Mouse (Mus musculus): ENCODE results near the gene Ltbp1. TPM values are rescaled to one million over a fixed set of nuclear protein-coding genes. Genes with fewer than 3 reads are reported as not detected.

The Ltbp1 gene
- total RNA-seq, 2 experiments from 2014 or later = 5.0 to 5.1 TPM

DNA sequence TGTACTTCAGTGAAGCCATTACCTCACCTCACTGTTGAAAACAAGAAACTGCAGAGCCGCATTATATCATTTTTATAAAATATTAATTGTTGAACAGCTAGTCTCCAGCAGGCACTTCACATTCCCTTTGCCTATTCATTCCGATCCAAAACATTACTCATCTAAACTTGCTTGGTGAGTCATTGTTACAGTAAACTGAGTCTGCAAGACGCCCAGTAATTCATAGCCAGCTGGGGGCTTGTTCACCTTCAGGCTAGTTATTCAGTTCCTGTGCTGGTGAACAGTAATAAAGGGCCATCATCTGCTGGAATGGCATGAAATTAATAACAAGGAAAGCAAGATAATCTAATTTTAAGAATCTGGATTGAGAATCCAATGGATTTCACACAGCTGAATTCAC is 339.7 kb downstream of the Ltbp1 start:
- DNase-seq (ENCODE audit: low spot score in 2 of 2) = peak in 1 of 2 experiments; percentile 26

DNA sequence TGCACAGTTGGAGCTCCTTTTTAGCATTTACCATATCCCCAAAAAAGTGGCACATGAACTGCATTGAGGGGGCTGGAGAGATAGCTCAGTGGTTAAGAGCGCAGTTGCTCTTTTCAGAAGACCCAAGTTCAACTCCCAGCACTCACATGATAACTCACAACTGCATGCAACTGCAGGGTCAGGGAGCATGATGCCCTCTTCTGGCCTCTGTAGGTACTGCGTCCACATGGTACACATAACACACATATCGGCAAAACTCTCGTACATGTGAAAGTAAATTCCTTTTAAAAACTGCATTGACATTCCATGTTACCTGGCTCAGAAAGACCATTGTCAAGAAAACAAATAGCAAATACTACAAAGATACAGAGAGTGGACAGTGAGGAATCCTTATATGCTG is 342.0 kb downstream of the Ltbp1 start:
- no peak for DNase-seq (ENCODE audit: low spot score in 2 of 2)

DNA sequence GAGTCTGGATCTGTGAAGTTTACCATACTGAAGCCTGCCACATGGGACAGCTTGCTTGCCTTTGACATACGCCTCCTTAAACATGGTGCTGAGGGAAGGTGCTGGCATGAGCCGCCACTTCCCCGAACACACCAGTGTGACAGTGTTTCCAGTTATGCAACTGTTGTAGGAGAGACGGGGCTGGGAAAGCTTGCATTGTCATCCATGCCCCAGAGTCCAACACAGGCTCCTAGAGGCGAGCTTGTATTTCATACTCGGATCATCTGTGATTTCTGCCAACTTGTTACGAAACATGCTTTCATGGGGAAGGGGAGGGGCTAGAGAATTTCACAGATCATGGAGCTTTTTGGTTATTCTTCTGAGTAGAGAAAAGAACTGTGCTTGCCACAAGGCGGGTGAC is 343.7 kb downstream of the Ltbp1 start:
- DNase-seq (ENCODE audit: low spot score in 2 of 2) = peak; percentile 48 to 76

DNA sequence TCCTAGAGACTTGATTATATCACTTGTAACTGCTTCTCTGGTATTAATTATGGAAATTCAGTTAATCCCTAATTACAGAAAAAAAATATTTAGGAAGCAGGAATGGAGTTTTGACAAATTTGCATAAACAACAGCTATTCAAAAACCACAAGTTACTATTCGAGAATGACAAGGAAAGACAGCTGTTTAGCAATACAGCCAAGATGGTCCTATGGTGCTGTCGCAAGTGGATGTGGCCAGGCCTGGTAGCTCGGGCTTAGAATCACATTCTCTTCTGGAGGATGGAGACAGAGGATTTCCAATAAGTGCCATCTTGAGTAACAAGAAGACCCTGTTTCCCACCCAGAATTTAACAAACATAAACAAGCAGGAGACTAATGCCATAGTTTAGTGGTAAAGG is 344.2 kb downstream of the Ltbp1 start:
- no peak for DNase-seq (ENCODE audit: low spot score in 2 of 2)

DNA sequence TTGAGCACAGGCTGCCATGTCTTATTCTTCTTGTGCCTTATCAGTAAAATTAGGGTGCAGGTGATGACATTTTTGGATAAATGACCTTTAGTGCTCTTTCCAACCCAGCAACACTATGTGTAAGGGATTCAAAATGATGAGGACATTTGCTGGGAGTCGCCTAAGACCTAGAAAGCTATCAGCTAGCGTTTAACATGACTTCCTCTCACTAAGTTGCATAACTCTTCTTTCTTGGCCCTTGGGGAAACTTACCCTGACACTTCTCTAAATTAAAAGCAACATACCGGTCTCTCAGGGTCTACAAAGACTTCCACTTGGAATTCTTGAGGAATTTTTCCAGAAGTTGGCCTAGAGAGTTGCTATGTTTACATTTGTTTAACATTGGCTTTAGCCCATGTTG is 348.0 kb downstream of the Ltbp1 start:
- DNase-seq (ENCODE audit: low spot score in 2 of 2) = no peak

DNA sequence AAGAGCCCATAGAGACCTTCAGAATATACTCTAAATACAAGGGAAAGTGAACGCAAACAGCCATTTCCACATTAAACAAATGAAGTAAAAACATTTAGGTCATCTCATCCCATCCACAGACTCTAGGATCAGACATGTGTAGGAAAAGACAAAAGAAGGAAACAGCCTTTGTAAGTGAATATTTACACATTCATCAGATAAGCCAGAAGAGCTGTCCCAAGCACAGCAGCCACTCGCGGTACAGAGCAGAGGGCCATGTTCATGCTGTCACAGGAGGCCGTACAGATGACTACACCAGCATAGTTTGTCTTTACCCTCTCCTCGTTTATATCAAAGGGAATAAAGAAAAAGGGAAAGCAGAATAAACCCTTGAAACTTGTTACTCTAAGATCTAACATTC is 350.1 kb downstream of the Ltbp1 start:
- DNase-seq (ENCODE audit: low spot score in 2 of 2) = no peak

DNA sequence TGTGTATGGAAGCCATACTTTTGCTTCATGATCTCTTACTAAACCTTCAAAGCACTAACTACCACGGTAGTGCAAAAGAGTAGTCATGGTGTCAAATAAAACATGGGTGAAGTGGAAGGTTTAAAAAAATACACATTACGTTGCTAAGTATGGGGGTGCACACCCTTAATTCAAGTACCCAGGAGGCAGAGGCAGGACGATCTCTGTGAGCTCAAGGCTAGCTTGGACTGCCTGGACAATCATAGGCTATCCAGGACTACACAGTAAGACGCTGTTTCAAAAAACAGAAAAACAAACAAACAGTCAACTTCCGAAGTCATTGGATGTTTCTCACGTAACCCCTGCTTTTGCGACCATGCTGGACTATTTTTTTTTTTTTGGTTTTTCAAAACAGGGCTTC is 354.7 kb downstream of the Ltbp1 start:
- no peak for DNase-seq (ENCODE audit: low spot score in 2 of 2)

DNA sequence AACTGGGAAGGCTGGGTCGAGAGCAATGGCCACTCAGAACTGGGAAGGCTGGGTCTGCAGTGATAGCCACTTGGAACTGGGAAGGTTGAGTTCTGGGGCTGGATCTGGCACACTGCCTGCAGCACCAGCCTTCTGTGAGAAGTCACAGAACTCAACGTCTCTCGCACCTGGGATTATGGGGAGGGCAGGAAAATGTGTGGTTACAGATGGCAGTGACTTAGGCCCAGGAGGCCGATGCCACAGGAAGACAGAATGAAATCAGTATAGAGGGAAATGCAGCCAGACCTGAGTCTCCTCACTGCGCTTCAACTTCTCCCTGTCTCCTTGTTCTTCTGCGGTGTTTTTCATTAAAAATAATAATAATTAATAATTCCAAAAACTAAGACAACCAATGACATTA is 361.0 kb downstream of the Ltbp1 start:
- no peak for DNase-seq (ENCODE audit: low spot score in 2 of 2)

DNA sequence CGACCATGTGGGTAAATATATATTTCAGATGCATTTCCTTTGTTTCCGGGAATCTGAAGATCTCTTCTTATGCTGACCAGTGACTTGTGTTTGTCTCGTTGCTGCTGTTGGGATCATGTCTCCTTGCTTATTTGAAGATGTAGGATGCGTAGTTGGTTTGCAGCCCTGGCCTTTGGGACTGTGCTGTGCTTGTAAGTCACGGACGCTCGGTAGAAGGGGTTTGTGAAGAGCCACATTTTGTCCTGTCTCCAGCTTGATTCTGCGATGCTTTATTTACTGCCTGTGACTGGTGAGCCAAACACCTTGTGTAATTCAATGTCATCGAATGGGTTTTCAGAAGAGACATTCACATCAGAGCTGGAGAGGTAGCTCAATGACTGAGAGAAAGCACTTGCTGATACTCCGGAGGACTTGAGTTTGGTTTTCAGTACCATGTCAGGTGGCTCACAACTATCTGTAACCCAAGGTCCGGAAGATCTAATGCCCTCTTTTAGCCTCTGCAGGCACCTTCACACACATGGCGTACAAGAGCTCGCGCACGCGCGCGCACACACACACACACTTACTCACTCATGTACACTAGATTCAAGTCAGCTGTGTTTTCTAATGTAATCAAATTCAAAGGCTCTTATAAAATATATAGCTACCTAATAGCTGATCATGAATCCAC is 362.3 kb downstream of the Ltbp1 start:
- no peak for DNase-seq (ENCODE audit: low spot score in 2 of 2)

DNA sequence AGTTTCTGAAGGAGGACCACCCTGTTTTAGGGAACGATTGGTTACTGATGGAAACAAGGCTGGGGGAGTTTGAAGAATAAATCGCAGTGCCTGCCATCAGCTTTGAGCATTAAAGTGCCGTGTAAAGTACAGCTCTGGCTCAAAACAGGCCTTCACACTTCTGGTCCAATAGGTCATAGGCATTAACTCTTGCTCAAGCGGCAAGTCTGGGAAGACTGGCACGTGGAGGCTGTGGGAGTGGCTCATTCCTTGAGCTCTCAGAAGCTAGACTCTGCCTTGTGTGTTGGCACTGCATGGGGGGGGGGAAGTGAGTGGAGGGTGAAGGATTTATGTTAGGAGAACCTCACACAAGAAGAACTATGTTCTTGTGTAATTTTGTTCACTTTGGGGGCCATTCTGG is 363.2 kb downstream of the Ltbp1 start:
- no peak for DNase-seq (ENCODE audit: low spot score in 2 of 2)

DNA sequence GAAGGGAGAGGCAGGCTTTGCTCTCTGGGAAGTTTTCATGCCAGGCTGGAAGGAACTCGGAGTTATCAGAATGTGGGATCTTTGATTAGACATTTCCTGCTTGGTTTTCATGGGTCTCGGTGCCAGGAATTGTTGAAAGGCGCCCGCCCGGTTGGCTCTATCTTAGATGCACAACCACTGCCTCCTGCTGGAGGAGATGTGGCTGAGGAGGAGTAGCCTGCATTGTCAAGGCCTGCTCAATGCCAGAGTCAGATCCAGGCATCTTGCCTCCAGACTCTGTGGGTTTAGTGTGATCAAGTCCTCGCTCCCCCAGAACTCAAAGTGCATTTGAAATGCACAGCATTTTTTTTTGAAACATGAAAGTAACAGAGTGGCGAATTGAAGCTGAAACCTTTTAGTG is 364.0 kb downstream of the Ltbp1 start:
- no peak for DNase-seq (ENCODE audit: low spot score in 2 of 2)

DNA sequence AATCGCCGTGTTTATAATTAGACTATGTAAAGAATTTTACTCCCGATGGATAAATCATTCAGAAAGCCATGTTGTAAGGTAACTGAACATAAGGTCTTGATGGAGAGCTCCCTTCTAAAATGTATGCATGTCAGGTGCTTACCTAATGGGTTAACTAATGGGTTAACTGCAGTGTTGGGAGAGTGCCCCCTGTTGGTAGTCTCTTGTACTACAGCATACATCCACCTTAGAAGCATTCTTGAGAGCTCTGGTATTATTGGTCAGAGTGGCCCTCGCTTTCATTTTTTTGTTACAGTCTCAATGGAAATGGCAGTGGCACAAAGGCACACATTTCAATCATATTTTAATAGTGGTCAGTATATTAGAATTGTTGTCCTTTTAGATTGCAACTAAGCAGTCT is 364.8 kb downstream of the Ltbp1 start:
- no peak for DNase-seq (ENCODE audit: low spot score in 2 of 2)

DNA sequence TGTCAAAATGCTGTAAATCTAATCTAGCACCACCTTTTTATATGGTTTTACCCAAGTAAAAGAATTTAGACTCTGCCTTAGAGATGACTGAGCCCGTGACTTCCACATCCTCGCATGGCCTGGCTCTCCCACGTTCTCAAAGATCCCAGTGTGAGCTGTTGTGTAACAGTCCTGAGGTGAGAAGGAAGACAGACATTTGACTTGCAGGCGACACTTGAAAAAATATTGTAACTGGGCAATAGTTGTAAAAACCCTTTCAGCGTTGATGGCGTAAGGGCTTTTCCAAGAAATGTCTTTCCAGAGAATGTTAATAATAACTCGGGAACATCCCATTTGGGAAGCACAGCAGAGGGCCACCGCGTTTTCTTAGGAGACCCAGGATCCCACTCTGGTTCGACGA is 366.3 kb downstream of the Ltbp1 start:
- no peak for DNase-seq (ENCODE audit: low spot score in 2 of 2)

DNA sequence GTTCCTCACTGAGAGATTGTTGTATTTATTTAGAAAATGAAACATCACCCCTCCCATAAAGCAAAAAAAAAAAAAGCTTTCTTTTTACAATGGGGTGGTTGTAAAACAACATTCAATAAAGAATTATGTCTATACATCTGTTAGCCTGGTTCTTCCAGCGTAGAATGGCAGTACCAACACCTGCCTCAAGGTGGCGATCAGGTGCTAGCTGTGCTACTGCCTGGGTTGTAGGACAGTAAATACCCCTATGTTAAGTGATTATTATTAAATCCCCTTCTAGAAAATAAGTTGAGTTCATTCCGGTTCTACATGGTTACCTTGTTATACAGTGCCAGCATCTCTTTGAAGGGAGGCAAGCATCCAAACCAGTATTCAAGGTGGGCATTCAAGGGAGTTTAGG is 367.0 kb downstream of the Ltbp1 start:
- peak in 1 of 2 experiments; percentile 51 for DNase-seq (ENCODE audit: low spot score in 2 of 2)

DNA sequence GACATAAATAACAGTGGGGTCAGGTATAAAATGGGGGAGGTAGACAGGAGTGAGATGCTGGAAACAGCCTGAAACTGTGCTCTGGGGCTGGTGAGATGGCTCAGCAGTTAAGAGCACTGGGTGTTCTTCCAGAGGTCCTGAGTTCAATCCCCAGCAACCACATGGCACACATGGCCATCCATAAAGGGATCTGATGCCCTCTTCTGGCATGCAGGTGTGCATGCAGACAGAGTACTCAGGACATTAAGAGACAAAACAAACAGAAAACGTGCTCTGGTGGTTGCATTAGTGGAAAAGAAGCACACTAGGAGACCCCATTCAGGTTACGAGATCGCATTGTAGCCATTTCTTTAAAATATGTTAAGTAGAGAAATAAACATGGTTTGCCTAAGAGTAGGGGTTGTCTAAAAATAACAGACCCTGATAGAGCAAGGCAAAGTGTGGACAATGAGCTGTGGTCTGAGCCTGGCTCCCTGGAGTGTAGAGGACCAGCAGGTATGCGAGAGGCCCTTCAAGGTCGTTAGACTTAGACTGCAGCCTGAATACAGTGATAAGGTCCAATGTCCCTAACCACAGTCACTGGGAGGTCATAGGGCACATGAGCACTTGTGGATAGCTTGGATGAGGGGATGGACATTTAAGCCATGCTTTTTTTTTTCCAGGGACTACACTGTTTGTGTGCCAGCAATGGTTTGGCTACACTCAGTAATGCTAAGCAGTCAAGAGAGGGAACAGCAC is 369.1 kb downstream of the Ltbp1 start:
- DNase-seq (ENCODE audit: low spot score in 2 of 2) = no peak

DNA sequence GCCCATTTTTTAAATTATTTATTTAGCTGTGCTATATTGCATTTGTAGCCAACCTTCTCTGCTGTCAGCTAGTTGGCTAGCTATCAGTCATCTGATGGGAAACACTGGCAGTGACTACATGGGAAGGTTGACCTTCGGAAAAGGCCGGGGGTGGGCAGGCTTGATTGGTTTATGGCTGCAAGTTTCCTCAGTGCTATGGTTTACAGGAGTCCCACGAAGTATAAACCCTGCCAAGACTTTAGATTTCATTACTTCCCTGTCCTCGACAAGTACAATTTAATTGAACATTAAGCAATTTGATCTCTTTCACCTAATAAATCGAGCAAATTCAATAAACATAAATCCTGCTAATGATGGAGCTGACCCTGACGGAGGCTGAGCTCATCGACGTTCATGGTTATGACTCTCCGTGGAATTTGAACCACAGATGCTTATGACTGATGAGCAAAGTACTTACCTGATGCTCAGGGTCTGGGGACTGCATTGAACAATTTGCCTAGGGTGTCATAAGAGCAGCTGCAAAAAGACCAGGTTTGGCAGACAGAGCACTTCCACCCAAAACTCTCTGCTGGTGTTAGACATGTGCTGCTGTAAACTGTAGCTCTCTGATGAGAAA is 373.0 kb downstream of the Ltbp1 start:
- DNase-seq (ENCODE audit: low spot score in 2 of 2) = no peak

DNA sequence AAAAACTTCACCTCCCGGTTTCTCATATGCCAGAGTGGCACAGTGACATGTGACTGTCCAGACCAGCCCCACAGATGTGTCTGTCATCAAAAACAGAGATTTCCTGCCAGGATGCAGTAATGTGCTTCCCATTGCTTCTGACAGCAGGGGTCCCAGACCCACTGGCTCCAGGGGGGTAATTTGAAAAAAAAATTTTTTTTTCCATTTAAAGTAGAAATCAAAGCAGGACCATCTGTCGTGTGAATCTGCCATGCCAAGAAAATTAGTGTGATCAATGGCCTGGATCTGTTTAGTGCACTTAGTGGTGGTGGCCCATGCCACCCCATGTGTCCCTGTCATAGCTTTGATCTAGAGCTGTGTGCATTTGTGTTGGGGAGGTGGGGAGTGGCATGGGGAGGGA is 374.8 kb downstream of the Ltbp1 start:
- no peak for DNase-seq (ENCODE audit: low spot score in 2 of 2)

DNA sequence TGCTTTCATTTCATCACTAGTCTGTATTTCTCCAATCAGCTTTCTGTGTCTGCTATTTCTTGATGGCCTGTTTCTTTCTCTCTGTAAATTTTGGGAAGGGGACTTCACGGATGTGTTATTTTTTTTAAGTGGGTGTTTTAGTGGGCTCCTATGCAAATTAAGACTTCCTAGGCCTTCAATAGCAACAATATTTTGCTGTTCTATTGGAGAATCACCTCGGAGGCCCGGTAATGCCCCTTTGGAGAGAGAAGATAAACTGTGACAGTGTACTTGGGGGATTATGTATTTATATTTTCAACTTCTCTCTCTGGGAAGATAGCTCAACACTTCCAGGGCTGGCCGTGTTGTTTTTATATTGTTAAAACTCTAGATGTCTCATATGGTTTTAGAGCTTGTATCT is 383.0 kb downstream of the Ltbp1 start:
- no peak for DNase-seq (ENCODE audit: low spot score in 2 of 2)

DNA sequence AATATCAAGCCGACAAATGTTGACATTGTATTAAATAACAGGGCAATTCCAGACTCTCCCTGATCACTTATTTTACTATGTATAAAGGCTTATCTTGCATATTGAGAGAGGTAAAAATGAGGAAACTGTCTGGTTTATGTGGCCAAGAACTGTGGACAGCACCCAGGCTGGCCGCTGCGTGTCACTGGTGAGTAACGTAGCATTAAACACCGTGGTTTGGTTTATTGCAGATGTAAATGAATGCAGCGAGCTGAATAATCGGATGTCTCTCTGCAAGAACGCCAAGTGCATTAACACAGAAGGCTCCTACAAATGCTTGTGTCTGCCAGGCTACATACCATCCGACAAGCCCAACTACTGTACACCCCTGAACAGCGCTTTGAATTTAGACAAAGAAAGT is 384.8 kb downstream of the Ltbp1 start:
- DNase-seq (ENCODE audit: low spot score in 2 of 2) = peak in 1 of 2 experiments; percentile 44

DNA sequence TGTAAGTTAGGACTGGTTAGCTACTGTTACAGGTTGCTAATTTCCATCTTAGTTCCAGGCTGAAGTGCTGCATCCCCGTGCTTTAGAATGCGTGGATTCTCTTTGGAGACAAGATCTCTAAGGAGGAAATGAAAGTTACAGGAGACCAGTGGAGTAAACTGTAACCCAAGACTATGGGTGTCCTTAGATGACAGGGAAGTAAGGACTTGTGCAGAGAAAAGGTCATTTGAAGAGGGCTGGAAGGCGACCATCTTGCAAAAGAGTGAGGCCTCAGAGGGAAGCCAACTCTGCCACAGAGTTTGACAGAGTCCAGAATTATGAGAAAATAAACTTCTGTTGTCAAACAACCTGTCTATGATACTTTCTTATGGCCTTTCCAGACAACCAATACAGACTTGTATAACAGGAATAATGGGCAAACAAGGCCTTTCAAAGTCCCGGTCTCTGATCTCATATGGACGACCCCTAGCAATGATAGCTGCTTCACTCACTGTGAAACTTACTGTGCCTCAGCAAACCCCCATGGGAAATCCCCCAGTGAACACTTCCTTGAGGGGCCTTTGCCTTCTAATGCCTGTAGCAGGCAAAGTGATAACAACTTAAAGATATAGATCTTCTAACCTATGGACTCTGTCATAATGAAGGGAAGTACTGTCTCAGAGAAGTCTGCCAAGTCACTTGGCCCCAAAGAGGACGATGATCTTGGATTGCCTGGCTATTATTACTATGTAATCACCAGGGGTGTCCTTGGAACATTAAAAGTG is 386.2 kb downstream of the Ltbp1 start:
- no peak for DNase-seq (ENCODE audit: low spot score in 2 of 2)

DNA sequence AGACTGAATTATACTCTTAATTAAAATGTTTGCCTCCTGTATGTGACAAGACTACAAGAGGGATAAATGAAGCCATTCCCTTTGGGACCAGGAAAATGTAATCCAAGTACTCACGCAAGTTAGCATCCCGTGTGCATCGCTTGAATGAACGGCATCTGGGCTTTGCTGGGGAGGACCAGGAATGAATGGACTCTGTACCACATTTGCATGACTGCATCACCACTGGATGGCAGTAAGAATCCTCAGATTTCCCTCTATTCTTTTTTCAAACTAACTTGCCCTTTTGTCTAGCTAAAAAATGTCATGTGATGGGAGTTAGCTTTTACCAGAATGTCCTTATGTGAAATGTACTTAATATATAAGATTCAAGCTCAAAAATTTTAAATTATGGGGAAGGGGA is 401.0 kb downstream of the Ltbp1 start:
- DNase-seq (ENCODE audit: low spot score in 2 of 2) = peak in 1 of 2 experiments; percentile 51

DNA sequence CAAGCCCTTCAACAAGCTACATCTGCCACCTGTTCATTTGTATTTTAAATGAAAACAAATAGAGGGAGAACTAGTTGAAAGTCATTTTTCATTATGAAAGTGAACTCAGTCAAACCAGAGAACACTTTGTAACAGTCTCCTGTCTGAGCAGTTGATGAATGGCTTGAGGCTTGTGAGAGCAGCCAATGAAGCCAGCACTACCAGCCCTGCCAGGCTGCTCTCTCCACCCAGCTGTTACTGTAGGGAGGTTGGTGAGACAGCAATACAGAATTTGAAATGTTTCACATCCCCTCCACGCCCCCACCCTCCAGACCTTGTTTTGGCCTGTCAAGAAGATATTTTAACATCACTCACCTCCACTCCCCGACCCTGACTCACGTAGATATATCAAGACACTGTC is 411.5 kb downstream of the Ltbp1 start:
- DNase-seq (ENCODE audit: low spot score in 2 of 2) = no peak

Data from layer of hippocampus, adult 18-20 months (tissue).